Mouse (Mus musculus): ENCODE data around the gene Nrbp1. TPM values are rescaled to one million over a fixed set of nuclear protein-coding genes. Genes with fewer than 3 reads are reported as not detected.
A peak's percentile ranks its signal among the peaks of the same experiment; 100 is the strongest.

Gene Nrbp1
- total RNA-seq, 2 experiments from 2014 or later: 51.3 to 58.5 TPM

GRCm38 (mm10) chr5:31289626-31290230 is 49.1 kb downstream of the Nrbp1 start:
- DNase-seq: no peak
- Histone ChIP-seq H3K27ac (no peak overlapping the region), H3K4me3 (no peak overlapping the region)
- TF ChIP-seq CTCF (IDR thresholded peaks at IDR 0.05): no peak
- intact Hi-C loops (cut with DNase I): loop anchor here (2.0 to 10.0 kb wide), 2 partner anchors 49 to 245 kb away; partner anchors contain the start of genes Atraid, Gm9970, Nrbp1 and Slc5a6

GRCm38 (mm10) chr5:31290521-31291360 is 50.1 kb downstream of the Nrbp1 start, which contains the start of gene Ift172:
Gene Ift172 (minus strand): TSS chr5:31291116.
- intact Hi-C loops (cut with DNase I): loop anchor here (2.0 to 10.0 kb wide), 2 partner anchors 50 to 246 kb away; partner anchors contain the start of genes Atraid, Gm9970, Nrbp1 and Slc5a6
- Histone ChIP-seq H3K27ac (peak within 1 kb of the TSS; percentile 94), H3K4me3 (peak within 1 kb of the TSS; percentile 80)
- peak; percentile 98 for DNase-seq
- TF ChIP-seq CTCF (IDR thresholded peaks at IDR 0.05): no peak

GRCm38 (mm10) chr5:31291361-31291688 is 50.7 kb downstream of the Nrbp1 start:
- intact Hi-C loops (cut with DNase I): loop anchor here (2.0 to 10.0 kb wide), 2 partner anchors 51 to 247 kb away; partner anchors contain the start of genes Atraid, Gm9970, Nrbp1 and Slc5a6
- no peak for DNase-seq
- peak overlapping the region; percentile 80 for H3K4me3 ChIP-seq
- H3K27ac ChIP-seq: peak overlapping the region; percentile 94
- no peak for TF ChIP-seq CTCF (IDR thresholded peaks at IDR 0.05)

- peak overlapping the region; percentile 68 for H3K27ac ChIP-seq
Observed at GRCm38 (mm10) chr5:31294964-31295605, 54.4 kb downstream of the Nrbp1 start.

GRCm38 (mm10) chr5:31295606-31296141 is 55.0 kb downstream of the Nrbp1 start, which contains the start of gene Fndc4:
Gene Fndc4 (minus strand): TSS chr5:31296080.
- no peak for TF ChIP-seq CTCF (IDR thresholded peaks at IDR 0.05)
- peak within 1 kb of the TSS; percentile 68 for H3K27ac ChIP-seq
- intact Hi-C loops (cut with DNase I): loop anchor here (10.0 kb wide), 1 partner anchor 251 kb away; the partner anchor contains the start of genes Atraid and Slc5a6
- H3K4me3 ChIP-seq: peak within 1 kb of the TSS; percentile 76
- DNase-seq: peak; percentile 48

More at GRCm38 (mm10) chr5:31294964-31295605, 54.4 kb downstream of the Nrbp1 start:
- DNase-seq: no peak
- H3K4me3 ChIP-seq: peak overlapping the region; percentile 76
- intact Hi-C loops (cut with DNase I): loop anchor here (10.0 kb wide), 1 partner anchor 250 kb away; the partner anchor contains the start of genes Atraid and Slc5a6
- no peak for TF ChIP-seq CTCF (IDR thresholded peaks at IDR 0.05)

- intact Hi-C loops (cut with DNase I): loop anchor here (10.0 kb wide), 1 partner anchor 252 kb away; the partner anchor contains the start of genes Atraid and Slc5a6
- no peak for DNase-seq
- TF ChIP-seq CTCF (IDR thresholded peaks at IDR 0.05): no peak
- no peak within 1 kb of the TSS for H3K27ac ChIP-seq
- H3K4me3 ChIP-seq: no peak within 1 kb of the TSS
Observed at GRCm38 (mm10) chr5:31297047-31297757, 56.5 kb downstream of the Nrbp1 start, which contains the start of gene Gckr. Gene Gckr (plus strand): TSS chr5:31297443.

GRCm38 (mm10) chr5:31297981-31298380 is 57.3 kb downstream of the Nrbp1 start:
- TF ChIP-seq CTCF (IDR thresholded peaks at IDR 0.05): no peak
- H3K27ac ChIP-seq: no peak overlapping the region
- intact Hi-C loops (cut with DNase I): loop anchor here (10.0 kb wide), 1 partner anchor 253 kb away; the partner anchor contains the start of genes Atraid and Slc5a6
- DNase-seq: no peak
- no peak overlapping the region for H3K4me3 ChIP-seq

- TF ChIP-seq CTCF (IDR thresholded peaks at IDR 0.05): no peak
- H3K4me3 ChIP-seq: no peak overlapping the region
- no peak overlapping the region for H3K27ac ChIP-seq
- intact Hi-C loops (cut with DNase I): loop anchor here (10.0 kb wide), 1 partner anchor 254 kb away; the partner anchor contains the start of genes Atraid and Slc5a6
- no peak for DNase-seq
Observed at GRCm38 (mm10) chr5:31298486-31298885, 57.8 kb downstream of the Nrbp1 start.

Other genes with a start within 250 kb of the Nrbp1 start
- gene Atraid, start 192.6 kb upstream of the Nrbp1 start, total RNA-seq (2021): 10 to 100 TPM; 40.9 to 41.6 TPM
- 1 to 10 TPM; 5.6 to 6.0 TPM for gene Slc5a6, start 191.9 kb upstream of the Nrbp1 start, total RNA-seq (2021)
- gene Cad, start 186.1 kb upstream of the Nrbp1 start, total RNA-seq (2021): 10 to 100 TPM; 25.5 to 28.6 TPM
- gene Dnajc5g, start 134.6 kb upstream of the Nrbp1 start, total RNA-seq (2021): not detected
- not detected for gene Slc30a3, start 132.6 kb upstream of the Nrbp1 start, total RNA-seq (2021)
- 100 to 1,000 TPM; 356 to 504 TPM for gene Trim54, start 124.2 kb upstream of the Nrbp1 start, total RNA-seq (2021)
- gene Ucn, start 102.0 kb upstream of the Nrbp1 start, total RNA-seq (2021): not detected
- gene Mpv17, start 86.6 kb upstream of the Nrbp1 start, total RNA-seq (2021): 10 to 100 TPM; 16.9 to 24.2 TPM
- gene Gm29609, start 61.0 kb upstream of the Nrbp1 start, total RNA-seq (2021): under 1 TPM; 0.53 to 0.74 TPM
- 10 to 100 TPM; 22.9 to 26.5 TPM for gene Gtf3c2, start 60.7 kb upstream of the Nrbp1 start, total RNA-seq (2021)
- 10 to 100 TPM; 31.1 to 33.2 TPM for gene Snx17, start 47.6 kb upstream of the Nrbp1 start, total RNA-seq (2021)
- gene Eif2b4, start 47.4 kb upstream of the Nrbp1 start, total RNA-seq (2021): 10 to 100 TPM; 39.5 to 53.9 TPM
- 1 to 10 TPM; 6.2 to 7.1 TPM for gene Zfp513, start 38.6 kb upstream of the Nrbp1 start, total RNA-seq (2021)
- gene Ppm1g, start 20.2 kb upstream of the Nrbp1 start, total RNA-seq (2021): 10 to 100 TPM; 41.1 to 45.7 TPM
- not detected for gene Gm9970, start 368 bp downstream of the Nrbp1 start, total RNA-seq (2021)
- gene Krtcap3, start 10.8 kb downstream of the Nrbp1 start, total RNA-seq (2021): 1 to 10 TPM; 1.5 to 2.0 TPM
- gene Ift172, start 50.3 kb downstream of the Nrbp1 start, total RNA-seq (2021): 10 to 100 TPM; 26.0 to 34.8 TPM
- gene Fndc4, start 55.2 kb downstream of the Nrbp1 start, total RNA-seq (2021): 1 to 10 TPM; 1.2 to 3.2 TPM
- not detected for gene Gckr, start 56.6 kb downstream of the Nrbp1 start, total RNA-seq (2021)
- gene Zfp512, start 211.6 kb downstream of the Nrbp1 start, total RNA-seq (2021): 10 to 100 TPM; 12.3 to 14.0 TPM
- gene 4930548H24Rik, start 244.9 kb downstream of the Nrbp1 start, total RNA-seq (2021): under 1 TPM in 1 of 2 experiments, not detected in 1; 0.10 TPM